Mouse (Mus musculus): ENCODE results near the gene Tgm4.

The Tgm4 gene

DNA sequence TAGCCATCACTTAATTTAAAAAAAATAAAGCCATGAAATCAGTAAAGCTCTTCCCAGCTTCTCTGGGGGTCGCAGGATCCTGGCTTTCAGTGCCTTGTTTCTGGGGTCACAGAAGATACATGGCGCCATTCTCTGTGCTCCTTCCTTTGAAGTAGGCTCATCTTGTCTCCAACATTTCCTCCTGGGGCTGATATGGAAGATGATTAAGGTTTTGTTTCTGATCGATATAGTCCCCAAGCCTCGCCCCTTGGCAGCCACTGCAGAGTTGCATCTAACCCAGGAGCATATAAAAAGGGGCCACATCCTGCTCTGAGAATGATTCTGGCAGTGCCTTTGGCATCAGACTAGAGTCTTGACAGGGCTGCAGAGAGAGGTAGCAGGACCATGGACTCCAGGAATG is at the start of gene Tgm4:
Gene Tgm4, plus strand, starts transcription at position 301 of the 400 bp plus-strand sequence.
- no peak for DNase-seq

- DNase-seq, result no peak
Observed at GRCm38 (mm10) chr9:122998406-122999192, 35.9 kb upstream of the Tgm4 start.

GRCm38 (mm10) chr9:122999193-122999586 is 35.3 kb upstream of the Tgm4 start:
- DNase-seq, result no peak

GRCm38 (mm10) chr9:123004718-123005117 is 29.8 kb upstream of the Tgm4 start:
- DNase-seq, result no peak

DNA sequence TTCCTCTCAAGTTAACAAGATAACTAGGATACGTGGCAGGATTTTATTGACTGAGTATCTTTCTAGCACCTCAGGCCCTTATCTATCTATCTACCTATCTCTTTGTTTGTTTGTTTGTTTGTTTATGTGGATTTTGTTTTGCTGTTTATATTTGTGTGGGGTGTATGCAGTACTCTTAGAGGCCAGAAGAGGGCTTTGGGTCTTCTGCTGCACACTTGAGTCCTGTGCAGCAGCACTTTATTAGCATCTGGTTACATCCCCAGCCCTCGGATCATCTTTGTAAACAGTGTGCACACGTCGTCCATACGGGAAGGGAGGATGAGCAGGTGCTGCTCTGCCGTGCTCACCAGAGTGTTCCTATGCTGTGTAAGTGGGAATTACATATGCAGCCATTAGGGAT is 28.5 kb upstream of the Tgm4 start:
- peak; percentile 21 to 29 for DNase-seq

DNA sequence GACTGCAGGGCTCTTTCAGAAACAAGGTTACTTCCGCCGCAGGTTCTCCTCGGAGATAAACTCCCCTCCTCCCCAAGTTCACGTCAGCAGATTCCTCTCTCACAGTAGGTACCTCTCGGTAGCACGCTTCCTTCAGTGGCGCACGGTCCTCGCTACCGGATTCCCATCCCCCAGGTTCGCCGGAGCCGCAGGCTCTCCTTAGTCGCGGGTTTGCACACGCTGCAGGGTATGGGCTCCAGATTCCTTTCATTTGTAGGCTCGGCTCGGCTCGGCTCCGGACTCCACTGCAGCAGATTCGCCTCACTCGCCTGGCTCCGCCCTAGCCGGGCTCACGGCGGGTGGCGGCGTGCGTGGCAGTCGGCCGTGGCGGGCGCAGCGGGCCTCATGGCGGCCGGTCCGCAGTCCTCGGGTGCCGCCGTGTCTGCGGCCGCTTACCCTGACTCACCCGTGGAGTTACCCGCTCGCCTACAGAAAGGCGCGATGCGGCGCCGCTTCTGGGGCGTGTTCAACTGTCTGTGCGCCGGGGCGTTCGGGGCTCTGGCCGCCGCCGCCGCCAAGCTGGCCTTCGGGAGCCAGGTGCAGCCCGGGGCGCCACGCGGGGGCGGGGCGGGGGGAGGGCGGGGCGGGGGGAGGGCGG is 13.4 kb upstream of the Tgm4 start, which contains the start of gene Tmem42:
Gene Tmem42, plus strand, starts transcription at position 332 of the 637 bp plus-strand sequence.
- DNase-seq, result peak; percentile 90 to 94

DNA sequence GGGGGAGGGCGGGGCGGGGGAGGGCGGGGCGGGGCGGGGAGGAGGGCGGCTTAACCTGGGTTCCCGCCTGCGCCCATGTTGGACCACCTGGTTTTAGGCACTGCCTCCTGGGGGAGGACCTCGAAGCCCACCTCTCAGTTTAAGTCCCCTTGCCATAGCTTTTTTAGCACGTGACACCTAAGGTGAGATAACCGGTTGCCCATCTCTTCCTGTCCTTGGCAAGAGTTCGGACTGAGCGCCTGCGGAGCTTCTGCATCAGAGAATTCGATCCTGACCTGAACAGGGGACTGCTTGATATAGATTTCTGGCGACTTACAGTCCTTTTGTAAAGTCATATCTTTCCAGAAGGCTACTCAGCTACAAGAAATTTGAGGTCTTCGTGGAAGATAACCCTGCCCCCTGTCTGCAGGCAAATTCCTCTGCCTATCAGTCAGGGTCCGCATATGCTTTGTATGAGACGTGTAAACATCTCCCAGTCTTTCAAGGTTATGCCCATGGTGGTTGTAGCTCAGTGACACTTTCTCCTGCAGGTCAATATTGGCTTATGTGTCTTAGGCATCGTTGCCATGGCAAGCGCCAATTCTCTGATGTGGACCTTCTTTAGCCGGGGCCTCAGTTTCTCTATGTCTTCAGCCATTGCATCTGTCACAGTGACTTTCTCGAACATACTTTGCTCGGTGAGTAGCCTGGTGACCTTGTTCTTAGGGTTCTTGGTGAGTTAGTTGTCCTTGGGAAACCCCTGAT is 12.7 kb upstream of the Tgm4 start:
- DNase-seq, result peak in 1 of 2 experiments; percentile 73

GRCm38 (mm10) chr9:123024201-123024600 is 10.3 kb upstream of the Tgm4 start:
- no peak for DNase-seq

DNA sequence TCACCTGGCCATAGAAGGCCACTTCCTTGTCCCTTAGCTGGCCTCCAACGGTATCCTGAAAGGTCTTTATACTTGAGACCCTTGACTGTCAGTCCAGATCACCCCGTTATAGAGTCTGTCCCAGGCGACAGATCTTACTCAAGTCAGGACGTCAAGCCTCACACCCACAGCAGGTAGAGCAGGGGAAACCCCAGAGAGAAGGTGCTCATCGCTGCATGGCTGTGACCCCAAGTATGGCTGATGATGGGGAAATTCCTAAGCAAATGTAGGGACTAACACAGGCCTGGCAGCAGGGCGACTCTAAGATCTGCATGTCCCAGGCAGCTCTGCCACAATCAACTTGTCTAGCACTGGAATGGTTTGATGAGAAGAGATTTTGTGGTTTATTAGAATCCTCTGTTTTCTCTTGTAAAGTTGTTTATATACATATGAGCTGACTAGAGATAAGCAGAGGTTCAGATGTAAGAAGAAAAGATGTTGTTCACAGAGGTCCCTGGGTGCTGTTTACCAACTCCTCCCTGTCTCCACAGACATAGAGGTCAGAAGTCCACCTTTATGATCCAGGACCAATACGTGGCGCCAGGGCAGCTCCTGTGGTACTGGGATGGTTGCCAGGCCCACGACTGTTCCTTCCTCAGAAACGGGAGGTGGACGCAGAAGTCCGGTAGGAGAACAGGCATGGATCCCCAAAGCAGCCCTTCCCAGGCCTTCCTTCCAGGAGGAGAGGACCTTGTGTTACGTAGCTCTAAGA is 2.9 kb upstream of the Tgm4 start:
- no peak for DNase-seq

DNA sequence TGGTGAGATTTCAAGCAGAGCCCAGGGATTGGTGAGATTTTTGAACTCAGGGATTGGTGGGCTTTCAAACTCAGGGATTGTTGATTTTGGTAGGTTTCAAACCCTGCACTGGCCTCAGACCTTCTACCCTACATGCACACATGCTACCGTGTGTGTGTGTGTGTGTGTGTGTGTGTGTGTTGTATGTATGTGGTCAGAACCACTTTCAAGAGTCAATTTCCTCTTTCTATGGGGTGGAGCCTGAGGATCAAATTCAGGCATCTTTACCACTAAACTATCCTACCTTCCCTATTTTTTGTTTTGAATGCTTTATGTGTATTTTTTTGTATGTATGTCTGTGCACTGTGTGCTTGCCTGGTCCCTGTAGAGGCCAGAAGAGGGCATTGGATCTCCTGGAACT is 13.1 kb downstream of the Tgm4 start:
- no peak for DNase-seq

GRCm38 (mm10) chr9:123058724-123059292 is 24.3 kb downstream of the Tgm4 start:
- no peak for DNase-seq

DNA sequence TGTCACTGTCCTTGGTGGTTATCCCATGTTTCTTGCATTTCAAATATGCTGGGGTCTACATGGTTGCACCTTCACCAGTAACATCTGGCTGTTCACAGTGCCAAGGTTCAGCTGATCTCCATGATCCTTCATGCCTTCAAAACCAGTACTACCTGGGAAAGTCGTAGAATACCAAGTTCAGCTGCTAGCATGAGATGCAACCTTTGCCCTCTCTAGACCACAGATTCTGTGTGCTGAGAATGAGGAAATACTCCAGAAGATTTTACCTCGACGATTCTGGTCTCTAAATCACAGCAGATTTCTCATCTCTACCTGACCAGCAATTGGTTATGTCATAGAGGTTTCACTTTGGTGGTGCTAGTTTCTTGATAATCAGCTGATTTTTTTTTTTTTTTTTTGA is 25.6 kb downstream of the Tgm4 start:
- DNase-seq, result no peak

DNA sequence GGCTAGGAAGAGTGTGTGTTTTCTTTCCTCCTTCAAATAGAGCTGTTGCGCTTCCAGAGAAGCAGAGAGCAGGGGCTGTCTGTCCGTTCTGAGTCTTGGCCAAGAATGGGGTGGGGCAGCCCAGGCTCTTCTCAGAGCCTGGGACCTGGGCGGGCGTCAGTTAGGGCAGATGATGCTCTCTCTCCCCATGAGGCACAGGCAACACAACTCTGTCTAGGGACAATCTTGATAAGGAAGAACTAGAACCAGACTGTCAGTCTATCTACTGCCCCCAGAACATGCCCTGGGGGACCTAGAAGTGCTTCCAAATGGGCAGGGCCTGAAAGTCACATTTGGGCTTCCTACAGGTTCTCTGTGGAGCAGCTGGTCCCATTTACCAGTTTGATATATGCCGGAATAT is 44.6 kb downstream of the Tgm4 start:
- no peak for DNase-seq

- DNase-seq, result no peak
Observed at GRCm38 (mm10) chr9:123080355-123080754, 45.8 kb downstream of the Tgm4 start.

DNA sequence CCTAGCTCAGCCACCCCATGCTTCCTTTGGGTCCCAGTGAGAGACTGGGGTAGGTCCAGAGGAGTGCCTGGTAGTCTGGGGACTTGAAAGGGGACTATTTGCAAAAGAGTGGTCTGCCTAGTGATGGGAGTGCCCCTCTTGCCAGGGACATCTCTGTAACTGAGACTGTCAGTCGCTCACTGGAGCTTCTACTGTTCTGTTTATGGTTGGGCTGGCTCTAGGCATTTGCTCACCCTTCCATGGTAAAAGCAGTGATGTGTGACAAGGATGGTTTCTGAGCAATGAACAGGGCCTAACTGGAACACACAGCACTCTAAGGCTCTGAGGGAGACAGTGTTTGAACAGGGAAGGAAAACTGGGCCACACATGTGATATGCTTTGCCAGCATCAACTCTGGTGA is 46.3 kb downstream of the Tgm4 start:
- DNase-seq, result no peak

- no peak for DNase-seq
Observed at GRCm38 (mm10) chr9:123085373-123085772, 50.8 kb downstream of the Tgm4 start.

DNA sequence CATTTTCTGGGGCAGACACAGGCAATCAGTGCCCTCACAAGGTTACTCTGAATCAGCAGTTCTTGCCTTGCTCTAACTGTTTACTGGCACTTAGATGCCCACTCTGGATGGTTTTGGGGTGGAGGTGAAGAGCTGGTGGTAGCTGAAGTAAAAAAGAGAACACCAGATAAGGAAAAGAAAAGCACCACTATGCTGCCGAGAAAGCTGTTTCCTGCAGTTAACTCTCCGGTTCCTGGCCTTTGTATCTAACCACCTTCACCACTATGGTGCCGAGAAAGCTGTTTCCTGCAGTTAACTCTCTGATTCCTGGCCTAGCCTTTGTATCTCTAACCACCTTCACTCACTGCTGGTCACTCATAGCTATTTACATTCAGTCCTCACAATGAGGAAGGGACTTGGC is 53.0 kb downstream of the Tgm4 start:
- DNase-seq, result no peak

DNA sequence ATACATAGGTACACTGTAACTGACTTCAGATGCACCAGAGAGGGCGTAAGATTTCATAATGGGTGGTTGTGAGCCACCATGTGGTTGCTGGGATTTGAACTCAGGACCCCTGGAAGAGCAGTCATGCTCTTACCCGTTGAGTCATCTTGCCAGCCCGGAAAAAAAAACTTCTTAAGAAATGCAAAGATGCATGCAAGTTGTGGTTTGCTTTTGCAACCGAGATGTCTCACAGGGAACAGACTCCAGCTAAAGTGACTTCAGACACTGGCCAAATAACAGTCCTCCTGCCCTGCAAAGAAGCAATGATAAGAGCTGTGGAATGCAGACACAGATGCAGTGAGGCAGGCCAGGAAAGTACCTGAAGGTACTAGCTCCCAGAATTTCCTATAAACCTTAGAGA is 56.3 kb downstream of the Tgm4 start:
- DNase-seq, result no peak

GRCm38 (mm10) chr9:123099631-123100455 is 65.3 kb downstream of the Tgm4 start:
- no peak for DNase-seq

GRCm38 (mm10) chr9:123103425-123103824 is 68.9 kb downstream of the Tgm4 start:
- no peak for DNase-seq

DNA sequence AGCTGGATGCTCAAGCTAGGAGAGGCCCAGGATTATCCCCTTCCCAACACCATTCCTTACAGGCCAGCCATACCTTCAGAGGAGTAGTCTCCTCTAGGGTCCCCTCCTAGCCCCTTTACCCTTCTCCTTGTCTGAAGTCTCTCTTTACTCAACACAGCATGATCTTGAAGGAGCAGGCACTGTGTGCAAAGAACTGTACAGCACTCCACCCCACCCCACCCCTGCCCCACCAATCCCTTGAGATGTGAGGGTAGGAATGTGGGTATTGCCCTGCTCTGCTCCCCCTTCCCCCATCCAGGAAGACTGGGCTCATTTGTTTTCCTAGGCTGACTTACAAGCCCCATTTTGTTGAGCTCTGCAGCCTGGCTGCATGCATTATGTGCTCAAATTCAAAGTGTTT is 69.8 kb downstream of the Tgm4 start:
- DNase-seq, result no peak

DNA sequence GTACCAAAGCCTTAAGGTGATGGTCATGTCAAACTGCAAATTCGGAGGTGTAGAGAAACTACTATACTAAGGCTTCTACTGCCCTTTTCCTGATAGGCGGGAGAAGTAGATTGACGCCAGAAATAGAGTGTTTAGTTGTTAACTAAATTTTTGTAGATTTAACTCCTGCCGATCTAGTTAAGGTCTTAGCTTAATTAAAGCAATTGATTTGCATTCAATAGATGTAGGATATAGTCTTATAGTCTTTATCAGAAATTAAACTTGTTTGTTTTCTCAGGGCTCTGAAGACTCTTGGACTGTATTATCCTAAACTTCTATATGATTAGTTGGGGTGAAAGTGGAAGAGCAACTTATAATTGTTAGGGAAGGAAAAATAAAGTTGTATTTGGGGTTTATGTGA is 72.7 kb downstream of the Tgm4 start:
- no peak for DNase-seq

Data from cerebellum, postnatal 14 days (tissue).